In the genomic region with DNA sequence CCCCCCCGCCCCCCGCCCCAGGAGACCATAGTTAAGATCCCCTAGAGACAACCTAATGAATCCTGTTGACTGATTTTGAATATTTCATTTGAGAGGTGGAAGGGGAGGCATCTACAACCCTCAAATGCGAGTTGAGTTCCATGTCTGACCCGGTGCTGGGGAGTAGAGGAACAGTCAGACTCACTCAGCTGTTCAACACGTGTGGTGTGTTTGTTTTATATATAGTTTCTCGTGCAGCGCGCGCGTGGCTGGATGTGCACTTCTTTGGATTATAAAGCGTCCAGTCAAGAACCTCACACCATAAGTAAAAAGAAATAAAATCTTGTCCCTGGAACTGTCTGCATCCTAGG, we compare ENCODE assay signal across 8 mouse cellular contexts. TPM values are rescaled to one million over a fixed set of nuclear protein-coding genes. Genes with fewer than 3 reads are reported as not detected.
DNase-seq lines count a peak whose midpoint lies in the region; ATAC-seq and TF ChIP-seq lines count a peak whose summit lies in the region.

No protein-coding gene starts in this region.

- H3K4me3 ChIP-seq in heart, postnatal 0 days (ENCODE audit: low read depth, low read length), result peak overlapping the region; percentile 71
- H3K4me3 ChIP-seq in G1E (ENCODE audit: low read depth, low read length), result peak overlapping the region; percentile 86
- peak overlapping the region; percentile 74 for H3K4me3 ChIP-seq in forebrain, embryonic 12.5 days (replicated peaks)
- peak overlapping the region; percentile 65 for H3K4me3 ChIP-seq in liver, embryonic 13.5 days (replicated peaks)

- peaks cover 19% of the 10 kb centered on the region for H3K27me3 ChIP-seq in heart, postnatal 0 days (ENCODE audit: control insufficient read depth, insufficient read depth, low read length)
- peaks cover 43% of the 10 kb centered on the region for H3K27me3 ChIP-seq in G1E (ENCODE audit: insufficient read depth, low read length)
- H3K27me3 ChIP-seq in forebrain, embryonic 12.5 days, result peaks cover 28% of the 10 kb centered on the region
- peaks cover 60% of the 10 kb centered on the region for H3K27me3 ChIP-seq in liver, embryonic 13.5 days

- H3K4me1 ChIP-seq in heart, postnatal 0 days (ENCODE audit: control insufficient read depth, insufficient read depth), result peaks cover 23% of the 10 kb centered on the region
- H3K4me1 ChIP-seq in G1E (ENCODE audit: insufficient read depth, low read depth, low read length), result peaks cover 51% of the 10 kb centered on the region
- peaks cover 48% of the 10 kb centered on the region for H3K4me1 ChIP-seq in forebrain, embryonic 12.5 days
- H3K4me1 ChIP-seq in liver, embryonic 13.5 days (replicated peaks), result peaks cover 53% of the 10 kb centered on the region

- no peak for ATAC-seq in heart, postnatal 0 days (ENCODE audit: insufficient read depth, low read depth)
- ATAC-seq in G1E (ENCODE audit: extremely low read depth, insufficient number of reproducible peaks, low FRiP score, poor library complexity, severe bottlenecking), result no peak
- no peak for ATAC-seq in forebrain, embryonic 12.5 days (ENCODE audit: low FRiP score)
- ATAC-seq in liver, embryonic 13.5 days (ENCODE audit: low read depth), result no peak
- ATAC-seq in monocyte, adult 5-6 weeks (replicated peaks; ENCODE audit: insufficient number of reproducible peaks, low FRiP score, low TSS enrichment, poor library complexity, severe bottlenecking), result no peak

- peak; percentile 63 for DNase-seq in heart, postnatal 0 days (ENCODE audit: low spot score)
- no peak for DNase-seq in heart, adult 8-10 months (ENCODE audit: low spot score)
- peak; percentile 30 for DNase-seq in G1E (ENCODE audit: low spot score)
- no peak for DNase-seq in liver, embryonic 13.5 days
- DNase-seq in ovary, adult 18-20 months (ENCODE audit: low spot score), result no peak
- DNase-seq in layer of hippocampus, postnatal 25 days (ENCODE audit: extremely low spot score in 1 of 2, low spot score in 1 of 2), result no peak

- H3K4me2 ChIP-seq in heart, postnatal 0 days (ENCODE audit: low read depth, low read length), result peak overlapping the region; percentile 100
- H3K4me2 ChIP-seq in forebrain, embryonic 12.5 days, result peak overlapping the region; percentile 97
- peak overlapping the region; percentile 96 for H3K4me2 ChIP-seq in liver, embryonic 13.5 days

- TF ChIP-seq EP300 in heart, postnatal 0 days (IDR thresholded peaks at IDR 0.05; ENCODE audit: low read depth), result no peak

- under 1% methylated on average over 11 of the region's 11 CpGs for WGBS in heart, postnatal 0 days
- WGBS in forebrain, embryonic 12.5 days, result 0% methylated on average over 11 of the region's 11 CpGs
- under 1% methylated on average over 11 of the region's 11 CpGs for WGBS in liver, embryonic 13.5 days (ENCODE audit: insufficient replicate concordance)

- H3K27ac ChIP-seq in heart, postnatal 0 days (ENCODE audit: low read depth), result peak overlapping the region; percentile 98
- peak overlapping the region; percentile 75; the same call in 1 of the 2 replicates for H3K27ac ChIP-seq in forebrain, embryonic 12.5 days
- H3K27ac ChIP-seq in liver, embryonic 13.5 days, result peak overlapping the region; percentile 19; the same call in 1 of the 2 replicates

- no peak for TF ChIP-seq CTCF in heart, postnatal 0 days (IDR thresholded peaks at IDR 0.05; ENCODE audit: low read depth)
- TF ChIP-seq CTCF in G1E (IDR thresholded peaks at IDR 0.05; ENCODE audit: low read depth, low read length), result no peak

- H3K9me3 ChIP-seq in heart, postnatal 0 days (replicated peaks; ENCODE audit: control insufficient read depth, low read length), result no peaks in the 10 kb centered on the region
- H3K9me3 ChIP-seq in G1E (replicated peaks), result no peaks in the 10 kb centered on the region
- no peaks in the 10 kb centered on the region for H3K9me3 ChIP-seq in forebrain, embryonic 12.5 days
- H3K9me3 ChIP-seq in liver, embryonic 13.5 days (replicated peaks), result no peaks in the 10 kb centered on the region

- H3K36me3 ChIP-seq in heart, postnatal 0 days (replicated peaks; ENCODE audit: control insufficient read depth, insufficient read depth, low read length), result no peaks in the 10 kb centered on the region
- no peaks in the 10 kb centered on the region for H3K36me3 ChIP-seq in G1E (replicated peaks)
- H3K36me3 ChIP-seq in forebrain, embryonic 12.5 days (replicated peaks), result no peaks in the 10 kb centered on the region
- no peaks in the 10 kb centered on the region for H3K36me3 ChIP-seq in liver, embryonic 13.5 days

- H3K9ac ChIP-seq in heart, postnatal 0 days (replicated peaks; ENCODE audit: low read depth, low read length), result peak overlapping the region; percentile 58
- 0 out of 2 replicates have a peak overlapping the region, but pooled peaks have one; percentile 51 for H3K9ac ChIP-seq in forebrain, embryonic 12.5 days
- peak overlapping the region; percentile 79 for H3K9ac ChIP-seq in liver, embryonic 13.5 days

RNA-seq across cellular contexts. Expression of gene Nr4a3, which starts 0.8 kb away (rescaled TPM):
- total RNA-seq in heart, postnatal 0 days (2014; rRNA removed; ENCODE audit: low replicate concordance), result 5.0 and 5.3 TPM in 2 replicates
- 0.14 and 0.30 TPM in 2 replicates for polyA plus RNA-seq in heart, postnatal 0 days (2015; fragmentation: Nextera tagmentation; extraction: Ambion mirVana)
- total RNA-seq in heart, adult 8-10 months (2022), result 1 to 10 TPM; 1.5 to 4.7 (median 2.9) TPM
- 0.68 TPM in 1 of 2 replicates, not detected in the other for total RNA-seq in G1E (2014; fragmentation: Nextera tagmentation)
- 0.12 and 0.33 TPM in 2 replicates for total RNA-seq in G1E (2017)
- polyA plus RNA-seq in G1E (2012), result 0.20 and 0.32 TPM in 2 replicates
- polyA plus RNA-seq in forebrain, embryonic 12.5 days (2016; fragmentation: Nextera tagmentation; extraction: Ambion mirVana), result 0.36 and 0.45 TPM in 2 replicates
- not detected in 2 replicates for polyA plus RNA-seq in liver, embryonic 13.5 days (2015; fragmentation: Nextera tagmentation; extraction: Ambion mirVana)
- total RNA-seq in layer of hippocampus, postnatal 25 days (2021), result 10 to 100 TPM; 60.7 to 82.9 TPM
- 4.5 to 20.4 TPM (median 5.1 TPM) in 3 replicates for total RNA-seq in monocyte, adult 5-6 weeks (2017)

Comparison
In these comparisons a context has a peak if more than half of its experiments do, and no peak if none do; other contexts are left out.
1. DNase-seq: peak in heart, postnatal 0 days (single experiment) and G1E (single experiment); none in heart, adult 8-10 months (single experiment), liver, embryonic 13.5 days (single experiment), ovary, adult 18-20 months (single experiment) and layer of hippocampus, postnatal 25 days (0 of 2).
2. H3K27ac ChIP-seq: peak in every context shown above with its lines; median percentile 98 in heart, postnatal 0 days; 75 in forebrain, embryonic 12.5 days; 19 in liver, embryonic 13.5 days.
3. Peak in every context shown above with its lines, with median percentiles within 50 percentile points of each other: H3K4me2 ChIP-seq, H3K4me3 ChIP-seq and H3K9ac ChIP-seq.